Mouse (Mus musculus) cerebellum, postnatal 14 days (tissue): ENCODE measurements around the gene Kcnn1.

Experiments used
- DNase-seq, 2 experiments: peaks; one replicate each; pipeline ENCODE4 v3.0.0; 2021; ENCODE audit warnings: mixed read lengths in 2 of 2

Kcnn1 gene

GRCm38 (mm10) chr8:70862824-70863641 lies at the start of gene Kcnn1:
Gene Kcnn1 (minus strand): TSS chr8:70863258.
- no peak for DNase-seq

GRCm38 (mm10) chr8:70911596-70911995 lies 48.5 kb upstream of the Kcnn1 start:
- DNase-seq: peak in 1 of 2 experiments; percentile 47

- no peak for DNase-seq
These were observed 44.5 kb upstream of the Kcnn1 start for GRCm38 (mm10) chr8:70907518-70907917.

- DNase-seq: peak; percentile 93
These were observed 43.0 kb upstream of the Kcnn1 start, which contains the start of gene Map1s for GRCm38 (mm10) chr8:70905831-70906736. Gene Map1s (plus strand): TSS chr8:70905932.

- DNase-seq: no peak
These were observed 42.4 kb upstream of the Kcnn1 start for GRCm38 (mm10) chr8:70905463-70905830.

- DNase-seq: no peak
These were observed 41.5 kb upstream of the Kcnn1 start for GRCm38 (mm10) chr8:70904532-70904931.

GRCm38 (mm10) chr8:70903582-70903981 lies 40.5 kb upstream of the Kcnn1 start:
- no peak for DNase-seq

GRCm38 (mm10) chr8:70903112-70903511 lies 40.1 kb upstream of the Kcnn1 start:
- no peak for DNase-seq

GRCm38 (mm10) chr8:70902211-70902610 lies 39.2 kb upstream of the Kcnn1 start:
- DNase-seq: peak in 1 of 2 experiments; percentile 27

GRCm38 (mm10) chr8:70900872-70901387 lies 37.9 kb upstream of the Kcnn1 start:
- DNase-seq: peak in 1 of 2 experiments; percentile 20

GRCm38 (mm10) chr8:70899226-70899625 lies 36.2 kb upstream of the Kcnn1 start:
- DNase-seq: no peak

- DNase-seq: peak in 1 of 2 experiments; percentile 37
These were observed 35.7 kb upstream of the Kcnn1 start for GRCm38 (mm10) chr8:70898661-70899198.

GRCm38 (mm10) chr8:70897681-70898413 lies 34.8 kb upstream of the Kcnn1 start:
- DNase-seq: peak; percentile 95 to 96

GRCm38 (mm10) chr8:70897021-70897680 lies 34.1 kb upstream of the Kcnn1 start, which contains the start of gene Rpl18a:
Gene Rpl18a (minus strand): TSS chr8:70897412.
- DNase-seq: peak; percentile 92 to 94

GRCm38 (mm10) chr8:70896316-70897020 lies 33.4 kb upstream of the Kcnn1 start:
- peak in 1 of 2 experiments; percentile 25 for DNase-seq

GRCm38 (mm10) chr8:70895571-70896259 lies 32.7 kb upstream of the Kcnn1 start:
- DNase-seq: peak in 1 of 2 experiments; percentile 24

GRCm38 (mm10) chr8:70894771-70895545 lies 31.9 kb upstream of the Kcnn1 start:
- DNase-seq: no peak

- DNase-seq: no peak
These were observed 31.3 kb upstream of the Kcnn1 start for GRCm38 (mm10) chr8:70894385-70894720.

- peak; percentile 75 to 87 for DNase-seq
These were observed 30.8 kb upstream of the Kcnn1 start for GRCm38 (mm10) chr8:70893656-70894384.
